Mouse (Mus musculus) E14TG2a.4 (cell line): ENCODE data around the gene Vim.

Source experiments
- CTCF ChIP-seq: conservative IDR thresholded peaks from 2 replicates; pipeline ENCODE4 v1.5.1; 2014; ENCODE audit warnings: low read length
- NANOG ChIP-seq: IDR thresholded peaks from 2 replicates; pipeline ENCODE4 v1.6.1; 2014; ENCODE audit warnings: borderline replicate concordance, low read length, mixed read lengths
- POU5F1 ChIP-seq: IDR thresholded peaks from 2 replicates; pipeline ENCODE4 v1.6.1; 2014; ENCODE audit warnings: low read length, borderline replicate concordance

- TF ChIP-seq CTCF (no peak), NANOG (peak; percentile 56; the same call in 1 of the 2 replicates), POU5F1 (no peak)
These were observed 1.6 kb upstream of the Vim start for GRCm38 (mm10) chr2:13572101-13572553.
